Mouse (Mus musculus) heart, embryonic 14.5 days (tissue): ENCODE data around the gene Cldn17. TPM values are rescaled to one million over a fixed set of nuclear protein-coding genes. Genes with fewer than 3 reads are reported as not detected.

ENCODE experiments used
- ATAC-seq: fragments of 200-750 bp; cut with Nextera tagmentation; 2 replicates; pipeline ENCODE4 v1.8.0; 2017; ENCODE audit warnings: low read depth, moderate TSS enrichment; ENCODE audit not compliant: insufficient number of reproducible peaks, insufficient read depth, low FRiP score
- H3K27ac ChIP-seq, 2 experiments: fragments of 200-500 bp in 1 of 2; fragments of 300-500 bp in 1 of 2; sonication (generic) in 1 of 2; replicated peaks in 1 of 2; 2 replicates each; pipeline ENCODE4 v1.5.1; 2012 to 2014; ENCODE audit warnings: low read depth in 2 of 2, low read length in 2 of 2, control low read depth in 1 of 2, mild to moderate bottlenecking in 1 of 2, mixed read lengths in 1 of 2; ENCODE audit not compliant: control insufficient read depth in 1 of 2, insufficient read depth in 1 of 2
- H3K27me3 ChIP-seq: fragments of 300-500 bp; sonication (generic); 2 replicates; pipeline ENCODE4 v1.6.1; 2014; ENCODE audit warnings: mild to moderate bottlenecking, low read length, control low read depth; ENCODE audit not compliant: control insufficient read depth, insufficient read depth
- H3K36me3 ChIP-seq: fragments of 300-500 bp; sonication (generic); 2 replicates; pipeline ENCODE4 v1.6.1; 2014; ENCODE audit warnings: mild to moderate bottlenecking, control low read depth, low read length, mixed read lengths; ENCODE audit not compliant: control insufficient read depth, insufficient read depth
- H3K4me1 ChIP-seq, 2 experiments: fragments of 200-500 bp in 1 of 2; fragments of 300-500 bp in 1 of 2; sonication (generic) in 1 of 2; 2 replicates each; pipeline ENCODE4 v1.6.1; 2012 to 2014; ENCODE audit warnings: low read length in 2 of 2, control low read depth in 1 of 2, mixed read lengths in 1 of 2; ENCODE audit not compliant: control insufficient read depth in 2 of 2, insufficient read depth in 2 of 2
- H3K4me2 ChIP-seq: fragments of 300-500 bp; sonication (generic); 2 replicates; pipeline ENCODE4 v1.6.1; 2014; ENCODE audit warnings: mild to moderate bottlenecking, low read length
- H3K4me3 ChIP-seq, 2 experiments: fragments of 200-500 bp in 1 of 2; fragments of 300-500 bp in 1 of 2; sonication (generic) in 1 of 2; 2 replicates each; pipeline ENCODE4 v1.5.1; 2012 to 2014; ENCODE audit warnings: low read length in 2 of 2, mild to moderate bottlenecking in 2 of 2, control low read depth in 1 of 2, low read depth in 1 of 2, moderate library complexity in 1 of 2; ENCODE audit not compliant: control insufficient read depth in 1 of 2, insufficient read depth in 1 of 2
- H3K9ac ChIP-seq: fragments of 300-500 bp; sonication (generic); 2 replicates; pipeline ENCODE4 v1.6.1; 2014; ENCODE audit warnings: mild to moderate bottlenecking, low read length
- H3K9me3 ChIP-seq: fragments of 300-500 bp; sonication (generic); 2 replicates; pipeline ENCODE4 v1.6.1; 2016; ENCODE audit warnings: low read length, control low read depth; ENCODE audit not compliant: control insufficient read depth
- WGBS: fragments of 180-500 bp; shearing (Covaris S2); extraction: QIAGEN DNeasy Blood & Tissue Kit; methylation state at CpG from one replicate; pipeline ENCODE4 v1.1.7; 2014; 5-methylcytosine and 5-hydroxymethylcytosine counted together
- polyA plus RNA-seq: library from polyadenylated mRNA; unstranded; fragments of >200 nt; fragmentation: Nextera tagmentation; extraction: Ambion mirVana; gene quantifications from 2 replicates; pipeline ENCODE4 v1.2.1, GENCODE M21; 2014

Cldn17 gene
- not detected in 2 replicates for polyA plus RNA-seq

DNA sequence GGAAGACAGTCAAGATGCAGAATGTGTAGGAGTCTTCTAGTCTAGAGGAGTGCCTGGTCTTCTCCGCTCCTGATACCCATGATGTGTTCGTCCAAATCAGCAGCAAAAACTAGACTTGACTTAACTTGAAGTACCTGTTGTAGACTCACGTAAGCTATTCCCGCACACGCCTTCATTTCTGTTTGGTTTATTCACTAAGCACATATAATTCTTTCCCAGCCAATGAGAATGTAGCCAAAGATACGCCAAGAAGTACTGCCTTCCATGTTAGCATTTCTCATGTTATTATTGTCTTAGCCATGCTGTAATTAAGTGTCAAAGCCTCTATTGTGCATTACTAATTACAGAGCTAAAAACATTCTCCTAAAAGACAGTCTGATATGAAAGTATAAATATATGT is at the start of gene Cldn17:
TSS of gene Cldn17 (minus strand) at position 101 of the 400 bp plus-strand sequence.
- WGBS = 84% methylated on average over 6 of the region's 6 CpGs
- Histone ChIP-seq H3K27ac (no peak within 1 kb of the TSS), H3K4me1 (no peaks in the 10 kb centered on the region), H3K4me2 (no peak within 1 kb of the TSS), H3K27me3 (no peaks in the 10 kb centered on the region), H3K36me3 (no peaks in the 10 kb centered on the region), H3K9me3 (no peaks in the 10 kb centered on the region), H3K9ac (no peak within 1 kb of the TSS), H3K4me3 (no peak within 1 kb of the TSS)
- ATAC-seq = no peak

DNA sequence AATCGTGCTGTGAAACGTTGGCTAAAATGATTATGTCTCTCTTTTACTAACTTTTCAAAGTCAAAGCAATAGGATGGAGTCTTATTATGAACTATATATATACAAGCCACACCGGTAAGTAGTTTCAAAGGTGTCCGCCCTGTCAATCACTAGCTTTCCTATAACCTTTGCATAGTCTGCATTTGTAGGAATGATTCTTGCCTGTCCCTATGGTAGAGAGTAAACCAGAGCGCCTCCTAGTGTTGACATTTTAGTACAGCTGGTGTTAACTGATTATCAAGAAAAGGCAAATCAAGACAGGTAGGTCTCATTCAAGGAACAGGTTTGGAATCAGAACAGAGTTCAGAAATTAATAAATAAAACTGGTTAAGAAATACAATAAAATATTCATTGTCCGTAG is 35.7 kb upstream of the Cldn17 start:
- no peaks in the 10 kb centered on the region for H3K9me3 ChIP-seq
- H3K27ac ChIP-seq = no peak overlapping the region
- no peak overlapping the region for H3K9ac ChIP-seq
- H3K4me2 ChIP-seq = no peak overlapping the region
- ATAC-seq = no peak
- no peaks in the 10 kb centered on the region for H3K36me3 ChIP-seq
- no peaks in the 10 kb centered on the region for H3K4me1 ChIP-seq
- H3K4me3 ChIP-seq = no peak overlapping the region
- no peaks in the 10 kb centered on the region for H3K27me3 ChIP-seq
- 46% methylated on average over 6 of the region's 6 CpGs for WGBS

DNA sequence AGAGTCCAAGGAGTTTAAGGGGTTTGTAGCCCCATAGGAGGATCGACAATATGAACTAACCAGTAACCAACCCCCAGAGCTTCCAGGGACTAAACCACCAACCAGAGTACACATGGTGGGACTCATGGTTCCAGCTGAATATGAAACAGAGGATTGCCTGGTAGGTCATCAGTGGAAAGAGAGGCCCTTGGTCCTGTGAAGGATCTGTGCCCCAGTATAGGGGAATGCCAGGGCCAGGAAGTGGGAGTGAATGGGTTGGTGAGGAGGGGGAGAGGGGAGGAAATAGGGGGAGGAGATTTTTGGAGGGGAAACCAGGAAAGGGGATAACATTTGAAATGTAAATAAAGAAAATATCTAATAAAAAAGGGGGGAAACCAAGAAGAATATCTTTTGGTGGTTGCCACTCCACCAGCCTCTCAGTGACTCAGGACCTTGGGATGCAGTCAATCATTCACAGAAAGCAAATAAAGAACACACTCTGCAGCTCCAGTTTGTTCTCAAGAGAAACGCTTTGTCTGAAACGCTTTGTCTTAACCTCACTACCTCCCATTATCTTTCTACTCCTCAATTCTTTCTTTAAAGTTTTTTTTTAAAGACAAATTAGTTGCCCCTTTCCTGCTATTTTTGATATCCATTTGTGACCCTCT is 33.2 kb upstream of the Cldn17 start:
- Histone ChIP-seq H3K4me2 (no peak overlapping the region), H3K36me3 (no peaks in the 10 kb centered on the region), H3K9ac (no peak overlapping the region), H3K4me3 (no peak overlapping the region), H3K4me1 (no peaks in the 10 kb centered on the region), H3K9me3 (no peaks in the 10 kb centered on the region), H3K27me3 (no peaks in the 10 kb centered on the region), H3K27ac (no peak overlapping the region)
- no peak for ATAC-seq
- WGBS = 70% methylated on average over 3 of the region's 3 CpGs

DNA sequence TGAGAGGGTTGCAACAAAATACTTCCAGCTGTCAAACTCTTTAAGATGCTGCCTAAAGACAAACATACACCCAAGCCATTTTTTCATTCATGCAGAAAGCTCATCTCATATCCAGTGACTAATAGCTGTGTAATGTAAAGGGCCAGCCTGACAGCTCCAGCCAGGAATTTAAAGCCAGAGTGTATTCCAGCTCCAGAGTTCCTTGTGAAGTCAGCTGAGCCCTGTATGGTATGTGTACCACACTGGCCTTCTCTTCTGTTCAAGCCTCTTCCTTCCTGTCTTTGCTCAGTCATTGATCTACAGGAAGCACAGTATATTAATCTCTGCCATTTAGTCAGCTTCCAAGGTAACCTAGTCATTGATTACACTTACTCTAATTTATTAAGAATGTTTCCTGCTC is 4.6 kb upstream of the Cldn17 start:
- no peak overlapping the region for H3K4me2 ChIP-seq
- no peaks in the 10 kb centered on the region for H3K36me3 ChIP-seq
- no peak overlapping the region for H3K27ac ChIP-seq
- no peak overlapping the region for H3K9ac ChIP-seq
- no peak for ATAC-seq
- no peaks in the 10 kb centered on the region for H3K4me1 ChIP-seq
- no peak overlapping the region for H3K4me3 ChIP-seq
- H3K27me3 ChIP-seq = no peaks in the 10 kb centered on the region
- no peaks in the 10 kb centered on the region for H3K9me3 ChIP-seq

DNA sequence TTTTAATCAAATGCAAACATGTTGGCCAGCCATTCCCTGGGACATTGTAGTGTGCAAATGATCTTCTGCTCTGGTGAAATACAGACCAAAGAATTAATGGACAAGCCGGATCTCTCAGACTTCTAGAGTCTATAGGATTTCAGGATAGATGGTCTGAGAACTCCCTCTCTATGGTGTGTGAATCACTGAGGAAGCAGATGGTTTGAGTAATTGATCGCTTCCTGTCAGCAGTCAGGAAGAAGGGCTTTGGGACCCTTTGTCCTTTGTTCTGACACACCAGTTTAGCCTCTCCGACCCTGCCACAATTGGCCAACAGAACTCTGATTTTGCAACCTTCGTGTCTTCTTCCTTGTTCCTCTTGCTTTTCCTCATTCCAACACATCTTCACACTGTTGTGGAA is 1.4 kb upstream of the Cldn17 start:
- 56% methylated on average over 4 of the region's 4 CpGs for WGBS
- ATAC-seq = no peak
- no peak overlapping the region for H3K9ac ChIP-seq
- H3K4me2 ChIP-seq = no peak overlapping the region
- no peak overlapping the region for H3K27ac ChIP-seq
- no peak overlapping the region for H3K4me3 ChIP-seq
- no peaks in the 10 kb centered on the region for H3K27me3 ChIP-seq
- no peaks in the 10 kb centered on the region for H3K4me1 ChIP-seq
- H3K36me3 ChIP-seq = no peaks in the 10 kb centered on the region
- H3K9me3 ChIP-seq = no peaks in the 10 kb centered on the region

DNA sequence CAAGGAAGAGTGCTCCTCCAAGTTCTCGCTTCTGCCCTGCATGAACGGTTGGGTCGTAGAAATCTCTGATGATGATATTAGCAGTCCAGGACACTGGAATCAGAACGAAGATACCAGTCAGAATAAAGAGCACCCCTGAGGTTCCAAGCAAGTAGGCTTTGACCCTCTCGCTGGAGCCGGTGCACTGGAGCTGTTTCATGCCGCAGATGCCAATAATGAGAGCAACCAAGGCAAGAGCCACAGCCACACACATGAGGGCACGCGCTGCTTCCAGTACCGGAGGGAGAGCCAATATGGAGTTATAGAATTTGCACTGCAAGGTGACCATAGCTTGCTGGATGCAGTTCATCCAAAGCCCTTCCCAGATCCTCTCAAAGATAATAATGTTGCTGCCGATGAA is 440 bp downstream of the Cldn17 start:
- 86% methylated on average over 11 of the region's 11 CpGs for WGBS
- Histone ChIP-seq H3K4me3 (no peak overlapping the region), H3K36me3 (no peaks in the 10 kb centered on the region), H3K4me1 (no peaks in the 10 kb centered on the region), H3K4me2 (no peak overlapping the region), H3K9me3 (no peaks in the 10 kb centered on the region), H3K27me3 (no peaks in the 10 kb centered on the region), H3K9ac (no peak overlapping the region), H3K27ac (no peak overlapping the region)
- no peak for ATAC-seq

DNA sequence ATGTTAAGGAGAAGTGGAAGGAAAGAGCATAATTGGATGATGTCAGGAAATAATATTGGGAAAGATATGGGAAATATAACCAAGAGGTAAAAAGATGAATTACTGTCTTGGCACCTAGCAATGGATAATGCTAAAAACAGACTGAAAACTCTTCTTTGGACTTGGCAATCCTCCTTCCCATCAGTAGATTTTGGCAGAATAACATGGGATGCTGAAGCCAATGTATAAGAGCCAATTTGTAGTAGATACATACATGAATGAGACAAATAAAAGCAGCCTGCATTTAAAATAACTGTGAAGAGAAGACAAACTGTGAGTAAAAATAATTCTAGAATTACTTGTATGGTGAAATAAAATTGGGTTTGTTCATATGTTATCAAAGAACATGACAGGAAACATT is 18.7 kb downstream of the Cldn17 start:
- Histone ChIP-seq H3K4me1 (no peaks in the 10 kb centered on the region), H3K4me3 (no peak overlapping the region), H3K36me3 (no peaks in the 10 kb centered on the region), H3K4me2 (no peak overlapping the region), H3K27me3 (no peaks in the 10 kb centered on the region), H3K9ac (no peak overlapping the region), H3K9me3 (no peaks in the 10 kb centered on the region), H3K27ac (no peak overlapping the region)
- ATAC-seq = no peak

DNA sequence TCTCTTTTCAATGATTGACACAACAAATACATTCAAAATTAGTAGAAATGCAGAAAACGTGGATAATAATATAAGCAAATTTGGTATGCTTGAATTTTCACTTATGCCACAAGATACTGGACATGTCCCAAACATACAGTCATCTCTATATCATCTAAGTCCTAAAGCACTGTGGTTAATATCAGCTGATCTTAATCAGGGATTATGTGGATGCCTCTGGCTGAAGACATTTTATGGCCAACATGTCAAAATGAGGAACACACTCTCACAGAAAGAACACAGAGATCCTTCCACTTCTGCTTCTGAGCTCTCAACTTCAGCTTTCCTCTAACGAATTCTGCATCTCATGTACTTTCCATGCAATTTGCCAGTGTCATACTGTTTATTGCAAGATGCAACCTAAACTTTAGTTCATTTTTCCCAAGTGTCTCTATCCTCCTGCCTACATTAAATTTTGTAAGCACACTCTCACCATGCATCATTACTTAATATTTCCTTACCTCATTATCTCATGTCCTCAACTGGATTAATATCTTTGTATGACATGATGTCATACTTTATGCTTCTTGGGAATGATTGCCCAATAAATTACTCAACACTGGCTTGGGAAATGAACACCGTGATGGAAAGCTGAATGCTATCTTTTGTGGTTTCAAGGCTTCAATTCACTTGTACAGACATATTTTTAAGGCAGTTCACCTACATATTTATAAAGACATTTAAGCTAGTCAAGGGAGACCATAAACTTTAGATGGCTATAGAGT is 26.6 kb downstream of the Cldn17 start:
- H3K9ac ChIP-seq = no peak overlapping the region
- no peaks in the 10 kb centered on the region for H3K27me3 ChIP-seq
- H3K9me3 ChIP-seq = no peaks in the 10 kb centered on the region
- WGBS = 64% methylated on average over 3 of the region's 3 CpGs
- no peak for ATAC-seq
- no peaks in the 10 kb centered on the region for H3K36me3 ChIP-seq
- no peak overlapping the region for H3K4me2 ChIP-seq
- no peak overlapping the region for H3K4me3 ChIP-seq
- H3K27ac ChIP-seq = no peak overlapping the region
- H3K4me1 ChIP-seq = no peaks in the 10 kb centered on the region
